Mouse (Mus musculus): ENCODE measurements around the gene Ankrd13b.

Gene Ankrd13b

DNA sequence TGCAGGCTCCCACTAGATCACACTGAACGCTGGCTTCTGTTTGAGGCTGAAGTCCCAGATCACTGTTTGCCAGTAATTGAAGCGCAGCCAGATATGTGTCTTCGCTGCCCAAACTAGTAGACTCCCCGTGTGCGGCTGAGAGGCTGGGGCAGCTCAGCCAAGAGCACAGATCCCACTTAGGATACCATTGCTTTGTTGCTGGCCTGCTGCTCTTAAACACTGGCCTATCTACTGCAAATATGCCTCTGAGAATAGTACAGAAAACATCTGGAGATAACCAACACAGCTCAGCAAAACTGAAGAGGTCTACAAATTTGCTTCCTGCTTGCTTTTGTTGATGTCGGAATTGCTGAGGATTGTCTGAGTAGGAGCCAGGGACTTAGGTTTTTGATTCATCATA lies 32.6 kb downstream of the Ankrd13b start:
- DNase-seq: no peak

GRCm38 (mm10) chr11:77455770-77456510 lies 33.5 kb downstream of the Ankrd13b start:
- DNase-seq: no peak

DNA sequence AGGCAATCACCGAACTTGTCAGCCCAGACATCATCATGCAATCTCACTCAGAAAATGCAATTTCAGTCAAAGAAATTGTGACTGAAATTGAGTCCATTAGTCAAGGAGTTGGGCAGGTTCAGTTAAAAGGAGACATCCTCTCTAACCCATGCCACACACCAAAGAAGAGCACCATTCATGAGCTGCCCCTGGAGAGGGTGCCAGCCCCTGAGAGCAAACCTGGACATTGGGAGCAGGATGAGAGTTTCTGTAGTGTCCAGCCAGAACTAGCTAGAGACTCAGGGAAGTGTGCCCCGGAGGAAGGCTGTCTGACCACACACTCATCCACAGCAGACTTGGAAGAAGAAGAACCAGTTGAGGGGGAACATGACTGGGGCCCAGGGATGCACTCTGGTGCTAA lies 36.1 kb downstream of the Ankrd13b start:
- no peak for DNase-seq

DNA sequence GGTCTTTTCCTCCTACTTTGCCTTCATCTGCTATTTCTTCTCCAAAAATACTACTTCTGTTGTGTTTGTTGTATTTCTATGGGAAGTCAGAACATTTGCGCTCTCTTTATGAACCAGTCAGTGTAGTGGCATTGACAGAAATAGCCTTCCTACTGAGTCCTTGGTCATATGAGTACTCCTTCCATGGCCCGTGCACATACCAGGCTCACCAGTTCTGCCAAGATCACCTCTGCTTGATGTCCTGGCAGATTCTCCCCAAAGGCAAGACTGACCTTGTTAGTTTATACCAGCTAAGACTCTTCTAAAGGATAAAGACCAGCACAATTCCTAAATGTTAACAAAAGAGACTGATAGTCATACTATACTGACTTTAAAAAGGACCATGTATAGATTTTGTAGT lies 37.8 kb downstream of the Ankrd13b start:
- no peak for DNase-seq

DNA sequence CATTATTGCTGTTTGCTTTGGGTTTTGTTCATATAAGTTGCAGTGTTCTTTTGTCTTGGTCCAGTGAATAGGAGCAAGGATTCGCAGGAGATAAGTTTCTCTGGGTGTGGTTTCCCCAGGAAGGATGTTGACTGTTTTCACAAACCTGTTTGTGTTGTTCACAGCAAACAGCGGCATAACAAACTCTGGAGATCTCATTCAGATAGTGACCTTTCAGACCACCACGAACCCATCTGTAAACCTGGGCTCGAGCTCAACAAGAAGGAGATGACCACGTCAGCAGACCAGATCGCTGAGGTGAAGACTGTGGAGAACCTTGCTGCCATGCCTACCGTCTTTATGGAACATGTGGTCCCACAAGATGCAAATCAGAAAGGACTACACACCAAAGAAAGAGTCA lies 40.3 kb downstream of the Ankrd13b start:
- DNase-seq: no peak

DNA sequence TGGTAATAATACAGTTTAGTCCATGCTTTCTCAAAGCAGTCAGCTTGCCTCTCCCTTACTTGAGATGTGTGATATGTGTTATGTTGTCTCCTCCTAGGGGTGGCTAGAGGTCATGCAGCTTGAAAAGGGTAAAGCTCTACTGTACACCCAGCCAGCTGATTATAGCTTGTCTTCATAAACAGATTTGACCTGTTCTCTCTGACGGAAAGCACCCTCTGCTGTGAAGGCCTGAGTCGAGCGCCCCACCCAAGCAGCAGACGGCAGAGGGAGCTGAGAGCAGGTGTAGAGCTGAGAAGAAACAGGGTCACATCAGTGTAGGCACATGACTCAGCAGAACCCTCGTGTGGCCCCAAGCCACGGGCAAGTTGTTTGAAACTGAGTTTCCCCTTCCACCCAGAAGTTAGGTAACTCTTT lies 42.8 kb downstream of the Ankrd13b start:
- peak; percentile 55 for DNase-seq

GRCm38 (mm10) chr11:77444939-77445338 lies 44.5 kb downstream of the Ankrd13b start:
- DNase-seq: no peak

DNA sequence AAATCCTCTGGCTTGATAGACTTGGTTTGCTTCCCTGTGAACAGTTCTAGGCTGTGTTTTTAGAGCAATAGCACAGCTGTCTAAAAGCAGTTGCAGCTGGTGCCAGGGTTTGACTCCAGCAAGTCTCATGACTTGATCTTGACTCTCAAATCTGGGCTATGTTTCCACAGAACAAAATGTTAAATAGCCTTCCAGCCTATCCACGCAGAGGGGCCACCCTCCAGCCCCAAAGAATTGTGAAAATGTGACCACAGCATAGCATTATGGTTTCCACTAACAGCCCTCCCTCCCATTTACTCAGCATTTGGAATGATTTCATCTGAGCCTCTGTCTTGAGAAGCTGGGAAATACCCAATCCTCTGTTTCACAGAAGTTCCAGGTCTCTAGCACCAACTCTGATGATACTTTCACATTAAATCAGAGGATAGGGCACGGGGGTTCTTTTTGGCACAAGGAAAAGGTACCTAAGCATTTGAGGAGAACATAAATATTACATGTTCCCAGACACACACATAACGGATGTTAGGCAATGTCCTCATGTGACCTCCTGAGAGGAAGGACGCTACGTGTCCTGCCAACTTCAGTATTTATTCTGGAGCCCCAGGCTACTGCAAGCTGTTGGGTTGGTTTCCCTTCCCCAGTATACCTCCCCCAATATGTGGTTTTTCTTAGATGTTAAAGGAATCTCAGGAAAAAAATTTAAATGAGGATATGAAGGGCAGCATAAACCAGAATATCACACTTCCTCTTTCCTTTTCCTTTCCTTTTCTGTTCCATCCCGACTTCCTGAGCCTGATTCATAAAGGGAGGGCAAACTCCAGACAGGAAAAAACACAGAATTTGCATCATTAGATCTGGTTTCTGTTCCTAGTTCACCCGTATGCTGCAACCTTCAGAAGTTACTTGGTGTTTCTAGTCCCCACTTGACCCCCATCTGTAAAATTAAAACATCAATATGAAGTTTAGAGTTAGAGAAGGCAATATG lies 47.0 kb downstream of the Ankrd13b start:
- no peak for DNase-seq

- DNase-seq: no peak
Observed at GRCm38 (mm10) chr11:77441020-77441419, 48.5 kb downstream of the Ankrd13b start.

DNA sequence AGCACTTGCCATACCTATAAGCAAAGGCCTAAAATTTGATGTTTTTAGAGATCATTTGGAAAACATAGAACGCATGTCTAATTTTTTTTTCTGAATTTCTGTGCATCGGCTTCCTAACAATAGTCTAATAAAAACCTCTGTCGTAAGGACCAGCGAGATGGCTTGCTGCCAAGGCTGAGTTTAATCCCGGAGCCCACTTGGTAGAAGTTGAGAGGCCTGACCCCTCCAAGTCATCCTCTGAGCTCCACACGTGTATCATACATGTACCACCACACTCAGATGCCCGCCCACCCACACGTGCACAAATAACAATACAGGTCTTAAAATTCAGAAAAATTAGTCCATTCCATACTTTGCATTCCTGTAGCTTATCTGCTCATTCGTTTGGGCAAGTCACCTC lies 49.4 kb downstream of the Ankrd13b start:
- no peak for DNase-seq

- DNase-seq: no peak
Observed at GRCm38 (mm10) chr11:77437026-77437425, 52.5 kb downstream of the Ankrd13b start.

DNA sequence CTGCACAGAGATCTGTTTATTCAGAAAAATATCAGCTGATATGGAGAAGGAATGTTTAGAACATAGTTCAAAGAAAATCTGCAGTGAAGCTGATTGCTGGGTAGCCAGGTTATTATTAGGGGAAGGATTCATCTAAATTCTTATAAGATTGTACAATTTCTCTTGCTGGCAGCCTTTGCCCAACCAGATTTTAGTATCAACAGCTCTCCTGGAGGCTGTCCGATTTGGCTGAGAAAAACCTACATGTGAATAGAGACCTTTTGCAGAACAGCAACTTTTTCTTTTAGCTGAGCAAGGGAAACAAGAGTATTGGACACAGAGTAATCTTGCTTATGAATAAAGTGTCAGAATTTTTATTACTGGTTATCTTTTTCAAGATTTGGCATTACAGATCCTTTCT lies 61.0 kb downstream of the Ankrd13b start:
- DNase-seq: no peak

- no peak for DNase-seq
Observed at GRCm38 (mm10) chr11:77423175-77423859, 66.2 kb downstream of the Ankrd13b start.
